Mouse (Mus musculus) stomach, embryonic 14.5 days (tissue): ENCODE results near the gene BC005561. TPM values are rescaled to one million over a fixed set of nuclear protein-coding genes. Genes with fewer than 3 reads are reported as not detected.
A peak's percentile ranks its signal among the peaks of the same experiment; 100 is the strongest.

Experiments used
- ATAC-seq: fragments of 200-750 bp; cut with Nextera tagmentation; 2 replicates; pipeline ENCODE4 v1.8.0; 2017; ENCODE audit warnings: low read depth, moderate TSS enrichment; ENCODE audit not compliant: insufficient number of reproducible peaks, insufficient read depth, low FRiP score
- H3K27ac ChIP-seq: fragments of 300-500 bp; sonication (generic); 2 replicates; pipeline ENCODE4 v1.5.1; 2014; ENCODE audit warnings: mild to moderate bottlenecking, low read length, moderate library complexity, mixed read lengths
- H3K27me3 ChIP-seq: fragments of 300-500 bp; sonication (generic); 2 replicates; pipeline ENCODE4 v1.6.1; 2014; ENCODE audit warnings: low read length, control low read depth, mixed read lengths; ENCODE audit not compliant: control insufficient read depth, insufficient read depth
- H3K36me3 ChIP-seq: fragments of 300-500 bp; sonication (generic); 2 replicates; pipeline ENCODE4 v1.6.1; 2014; ENCODE audit warnings: mild to moderate bottlenecking, control low read depth, low read length, moderate library complexity, mixed read lengths; ENCODE audit not compliant: control insufficient read depth, insufficient read depth
- H3K4me1 ChIP-seq: fragments of 300-500 bp; sonication (generic); 2 replicates; pipeline ENCODE4 v1.6.1; 2014; ENCODE audit warnings: low read length, control low read depth, mixed read lengths; ENCODE audit not compliant: control insufficient read depth, insufficient read depth
- H3K4me2 ChIP-seq: fragments of 300-500 bp; sonication (generic); replicated peaks from 2 replicates; pipeline ENCODE4 v1.6.1; 2014; ENCODE audit warnings: low read depth, low read length, control low read depth
- H3K4me3 ChIP-seq: fragments of 300-500 bp; sonication (generic); 2 replicates; pipeline ENCODE4 v1.5.1; 2014; ENCODE audit warnings: low read depth, low read length, control low read depth
- H3K9ac ChIP-seq: fragments of 300-500 bp; sonication (generic); replicated peaks from 2 replicates; pipeline ENCODE4 v1.6.1; 2014; ENCODE audit warnings: low read depth, mild to moderate bottlenecking, control low read depth, low read length, moderate library complexity, mixed read lengths
- H3K9me3 ChIP-seq: fragments of 300-500 bp; sonication (generic); 2 replicates; pipeline ENCODE4 v1.6.1; 2016; ENCODE audit warnings: low read depth, low read length, control low read depth; ENCODE audit not compliant: control insufficient read depth
- WGBS: fragments of 180-500 bp; shearing (Covaris S2); extraction: QIAGEN DNeasy Blood & Tissue Kit; methylation state at CpG from one replicate; pipeline ENCODE4 v1.1.7; 2014; 5-methylcytosine and 5-hydroxymethylcytosine counted together
- polyA plus RNA-seq: library from polyadenylated mRNA; unstranded; fragments of >200 nt; fragmentation: Nextera tagmentation; extraction: Ambion mirVana; gene quantifications from 2 replicates; pipeline ENCODE4 v1.2.1, GENCODE M21; 2014

Gene BC005561
- 16.6 and 17.2 TPM in 2 replicates for polyA plus RNA-seq

- ATAC-seq, result peak; percentile 91
- under 1% methylated on average over 68 of the region's 83 CpGs for WGBS
Measured at GRCm38 (mm10) chr5:104508195-104508891, at the start of gene BC005561. TSS of gene BC005561 (plus strand) at chr5:104508352.

DNA sequence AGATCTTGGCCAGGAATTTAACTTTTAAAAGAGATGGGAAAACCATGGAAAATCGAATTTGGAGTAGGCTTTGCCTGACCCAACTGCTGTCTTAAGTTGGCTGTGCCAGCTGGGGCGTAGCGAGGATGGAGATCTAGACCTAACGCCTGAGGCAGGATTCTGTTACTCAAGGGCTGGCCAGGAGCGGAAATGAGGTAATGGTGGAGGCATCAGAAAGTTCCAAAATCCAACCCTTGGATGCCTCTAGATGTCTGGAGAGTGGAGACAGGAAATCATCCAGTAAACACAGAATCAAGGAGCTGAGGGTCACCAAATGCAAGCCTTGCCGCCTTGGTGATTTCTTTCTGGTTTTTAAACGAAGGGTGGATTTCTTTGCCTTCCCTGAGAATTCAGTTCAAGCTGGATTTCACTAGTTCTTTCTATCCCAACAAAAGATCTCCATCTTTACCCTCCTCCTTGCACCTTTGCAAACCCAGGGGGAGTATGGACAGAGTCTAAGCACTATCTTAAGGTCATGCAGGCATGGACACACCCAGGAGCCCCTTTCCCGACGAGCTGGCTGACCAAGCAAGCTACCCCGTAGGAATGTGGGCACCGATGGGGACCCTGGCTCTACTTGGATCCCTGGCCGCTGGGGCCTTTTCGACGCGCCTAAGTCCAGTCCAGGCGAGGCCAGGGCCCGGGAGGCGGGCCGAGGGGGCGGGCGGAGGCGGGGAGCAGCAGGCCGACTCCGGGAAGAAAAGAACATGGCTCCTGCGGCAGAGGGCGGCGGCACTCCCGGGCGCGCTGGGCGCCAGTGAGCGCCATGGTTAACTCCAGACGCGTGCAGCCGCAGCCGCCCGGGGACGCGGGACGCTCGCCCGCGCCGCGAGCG lies 49.1 kb upstream of the BC005561 start, which contains the start of gene Pkd2:
Gene Pkd2 (plus strand): TSS at position 619 of the 874 bp plus-strand sequence.
- H3K27me3 ChIP-seq, result no peaks in the 10 kb centered on the region
- peak within 1 kb of the TSS; percentile 93 for H3K9ac ChIP-seq
- H3K27ac ChIP-seq, result peak within 1 kb of the TSS; percentile 96
- peak within 1 kb of the TSS; percentile 94 for H3K4me3 ChIP-seq
- H3K4me2 ChIP-seq, result peak within 1 kb of the TSS; percentile 51
- no peaks in the 10 kb centered on the region for H3K9me3 ChIP-seq
- ATAC-seq, result peak; percentile 91
- H3K4me1 ChIP-seq, result 0 out of 2 replicates have a peak, but pooled peaks cover 8% of the 10 kb centered on the region
- H3K36me3 ChIP-seq, result peaks cover 4% of the 10 kb centered on the region; the same call in 1 of the 2 replicates
- 11% methylated on average over 39 of the region's 46 CpGs for WGBS

More at GRCm38 (mm10) chr5:104508195-104508891, at the start of gene BC005561:
- peaks cover 8% of the 10 kb centered on the region for H3K4me1 ChIP-seq
- H3K36me3 ChIP-seq, result peaks cover 12% of the 10 kb centered on the region
- peak within 1 kb of the TSS; percentile 89 for H3K27ac ChIP-seq
- H3K9ac ChIP-seq, result peak within 1 kb of the TSS; percentile 90
- no peaks in the 10 kb centered on the region for H3K27me3 ChIP-seq
- H3K9me3 ChIP-seq, result no peaks in the 10 kb centered on the region
- peak within 1 kb of the TSS; percentile 73 for H3K4me3 ChIP-seq
- peak within 1 kb of the TSS; percentile 68 for H3K4me2 ChIP-seq

DNA sequence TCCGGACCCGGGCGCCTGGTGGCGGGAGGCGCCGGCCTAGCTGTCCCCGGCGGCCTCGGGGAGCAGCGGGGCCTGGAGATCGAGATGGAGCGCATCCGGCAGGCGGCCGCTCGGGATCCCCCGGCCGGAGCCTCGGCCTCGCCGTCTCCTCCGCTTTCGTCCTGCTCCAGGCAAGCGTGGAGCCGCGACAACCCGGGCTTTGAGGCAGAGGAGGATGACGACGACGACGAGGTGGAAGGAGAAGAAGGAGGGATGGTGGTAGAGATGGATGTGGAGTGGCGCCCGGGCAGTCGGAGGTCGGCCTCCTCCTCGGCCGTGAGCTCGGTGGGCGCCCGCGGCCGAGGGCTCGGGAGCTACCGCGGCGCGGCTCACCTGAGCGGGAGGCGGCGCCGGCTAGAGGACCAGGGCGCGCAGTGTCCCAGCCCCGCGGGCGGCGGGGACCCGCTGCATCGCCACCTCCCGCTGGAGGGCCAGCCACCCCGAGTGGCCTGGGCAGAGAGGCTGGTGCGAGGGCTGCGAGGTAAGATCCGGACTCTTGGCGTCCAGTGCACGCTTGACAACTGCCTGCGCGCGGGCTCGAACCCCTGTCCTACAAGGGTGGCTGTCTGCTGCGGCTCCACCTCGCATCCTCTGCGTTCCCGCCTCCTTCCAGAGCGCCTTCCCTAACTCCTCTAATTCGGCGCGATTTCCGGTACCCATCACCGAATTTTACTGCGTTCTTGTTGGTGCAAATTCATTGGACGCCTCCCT lies 48.3 kb upstream of the BC005561 start:
- Histone ChIP-seq H3K27ac (peak overlapping the region; percentile 96), H3K27me3 (no peaks in the 10 kb centered on the region), H3K4me3 (peak overlapping the region; percentile 94), H3K4me1 (0 out of 2 replicates have a peak, but pooled peaks cover 8% of the 10 kb centered on the region), H3K4me2 (peak overlapping the region; percentile 51), H3K36me3 (peaks cover 8% of the 10 kb centered on the region; the same call in 1 of the 2 replicates), H3K9ac (peak overlapping the region; percentile 93), H3K9me3 (no peaks in the 10 kb centered on the region)
- WGBS, result under 1% methylated on average over 79 of the region's 82 CpGs
- peak; percentile 56 for ATAC-seq

GRCm38 (mm10) chr5:104460456-104460838 lies 47.7 kb upstream of the BC005561 start:
- peak overlapping the region; percentile 51 for H3K4me2 ChIP-seq
- H3K4me3 ChIP-seq, result peak overlapping the region; percentile 94
- H3K27ac ChIP-seq, result peak overlapping the region; percentile 96; the same call in 1 of the 2 replicates
- no peak overlapping the region; the same call in 1 of the 2 replicates for H3K9ac ChIP-seq
- no peaks in the 10 kb centered on the region for H3K9me3 ChIP-seq
- H3K4me1 ChIP-seq, result 0 out of 2 replicates have a peak, but pooled peaks cover 8% of the 10 kb centered on the region
- 19% methylated on average over 3 of the region's 3 CpGs for WGBS
- H3K36me3 ChIP-seq, result peaks cover 8% of the 10 kb centered on the region; the same call in 1 of the 2 replicates
- no peaks in the 10 kb centered on the region for H3K27me3 ChIP-seq
- ATAC-seq, result no peak

- peak overlapping the region; percentile 51 for H3K4me2 ChIP-seq
- WGBS, result 14% methylated on average over 6 of the region's 7 CpGs
- H3K27ac ChIP-seq, result no peak overlapping the region
- no peaks in the 10 kb centered on the region for H3K9me3 ChIP-seq
- H3K4me1 ChIP-seq, result 0 out of 2 replicates have a peak, but pooled peaks cover 8% of the 10 kb centered on the region
- peaks cover 11% of the 10 kb centered on the region; the same call in 1 of the 2 replicates for H3K36me3 ChIP-seq
- H3K4me3 ChIP-seq, result peak overlapping the region; percentile 94
- ATAC-seq, result no peak
- no peaks in the 10 kb centered on the region for H3K27me3 ChIP-seq
- no peak overlapping the region for H3K9ac ChIP-seq
Measured at GRCm38 (mm10) chr5:104460856-104461255, 47.3 kb upstream of the BC005561 start.

- H3K36me3 ChIP-seq, result peaks cover 31% of the 10 kb centered on the region
Measured at GRCm38 (mm10) chr5:104465279-104465678, 42.9 kb upstream of the BC005561 start.

GRCm38 (mm10) chr5:104465731-104466130 lies 42.4 kb upstream of the BC005561 start:
- H3K4me3 ChIP-seq, result no peak overlapping the region

More at GRCm38 (mm10) chr5:104465279-104465678, 42.9 kb upstream of the BC005561 start:
- no peak overlapping the region for H3K4me3 ChIP-seq
- H3K27me3 ChIP-seq, result no peaks in the 10 kb centered on the region
- H3K4me1 ChIP-seq, result 0 out of 2 replicates have a peak, but pooled peaks cover 5% of the 10 kb centered on the region
- H3K27ac ChIP-seq, result no peak overlapping the region
- H3K9ac ChIP-seq, result no peak overlapping the region
- no peaks in the 10 kb centered on the region for H3K9me3 ChIP-seq
- no peak for ATAC-seq
- 57% methylated on average over 8 of the region's 8 CpGs for WGBS
- no peak overlapping the region for H3K4me2 ChIP-seq

More at GRCm38 (mm10) chr5:104465731-104466130, 42.4 kb upstream of the BC005561 start:
- Histone ChIP-seq H3K27ac (no peak overlapping the region), H3K36me3 (peaks cover 33% of the 10 kb centered on the region), H3K4me2 (no peak overlapping the region), H3K9ac (no peak overlapping the region), H3K27me3 (no peaks in the 10 kb centered on the region), H3K9me3 (no peaks in the 10 kb centered on the region), H3K4me1 (0 out of 2 replicates have a peak, but pooled peaks cover 5% of the 10 kb centered on the region)
- ATAC-seq, result no peak
- WGBS, result 87% methylated on average over 12 of the region's 12 CpGs
